Mouse (Mus musculus): Measurements from ENCODE around the gene Galnt18. TPM values are rescaled to one million over a fixed set of nuclear protein-coding genes. Genes with fewer than 3 reads are reported as not detected.

Gene Galnt18
- polyA plus RNA-seq, 1 experiment from 2014 or later: 5.2 TPM

- no peak overlapping the region for H3K4me2 ChIP-seq (replicated peaks; ENCODE audit: low read depth, low read length)
- no peak overlapping the region for H3K4me3 ChIP-seq (ENCODE audit: low read depth, low read length)
- WGBS: 85% methylated on average over 4 of the region's 4 CpGs
- no peaks in the 10 kb centered on the region for H3K27me3 ChIP-seq (ENCODE audit: control insufficient read depth, insufficient read depth, low read length)
- H3K9ac ChIP-seq (ENCODE audit: low read depth, low read length): no peak overlapping the region
- no peaks in the 10 kb centered on the region for H3K9me3 ChIP-seq (ENCODE audit: control insufficient read depth, low read length)
- no peak for DNase-seq (ENCODE audit: low spot score)
- H3K36me3 ChIP-seq (ENCODE audit: control insufficient read depth, insufficient read depth, low read length): no peaks in the 10 kb centered on the region
- no peaks in the 10 kb centered on the region; the same call in 1 of the 2 replicates for H3K4me1 ChIP-seq (replicated peaks; ENCODE audit: control insufficient read depth, insufficient read depth, low read length)
- H3K27ac ChIP-seq (ENCODE audit: low read depth, low read length): no peak overlapping the region
- no peak for ATAC-seq (ENCODE audit: low FRiP score)
Measured at GRCm38 (mm10) chr7:111455541-111455940, 324.2 kb downstream of the Galnt18 start.

DNA sequence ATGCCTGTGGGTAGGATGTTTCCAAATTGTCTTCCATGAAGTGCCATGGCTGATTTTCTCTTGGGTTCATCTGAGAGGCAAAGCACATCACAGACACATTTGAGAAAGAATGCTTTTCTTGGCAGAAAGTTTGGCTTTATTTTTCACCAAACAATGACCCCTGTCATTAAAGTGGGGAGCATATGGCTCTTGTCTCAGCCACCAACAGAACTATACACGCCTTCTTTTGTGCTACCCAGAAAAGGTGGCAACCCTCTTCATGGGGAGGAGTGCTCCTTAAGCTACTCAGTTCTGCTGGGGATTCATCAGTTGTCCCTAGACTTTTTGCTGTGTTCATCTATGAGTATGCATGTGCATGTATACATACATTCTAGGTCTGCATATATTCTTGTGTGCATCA is 327.8 kb downstream of the Galnt18 start:
- ATAC-seq (ENCODE audit: low FRiP score) (no peak), DNase-seq (ENCODE audit: low spot score) (no peak)
- no peak overlapping the region for H3K27ac ChIP-seq (ENCODE audit: low read depth, low read length)
- WGBS: 63% methylated on average over 1 of the region's 1 CpGs
- H3K9ac ChIP-seq (ENCODE audit: low read depth, low read length): no peak overlapping the region
- no peaks in the 10 kb centered on the region for H3K27me3 ChIP-seq (ENCODE audit: control insufficient read depth, insufficient read depth, low read length)
- no peak overlapping the region for H3K4me3 ChIP-seq (ENCODE audit: low read depth, low read length)
- no peaks in the 10 kb centered on the region for H3K9me3 ChIP-seq (ENCODE audit: control insufficient read depth, low read length)
- no peak overlapping the region for H3K4me2 ChIP-seq (replicated peaks; ENCODE audit: low read depth, low read length)
- no peaks in the 10 kb centered on the region; the same call in 1 of the 2 replicates for H3K4me1 ChIP-seq (replicated peaks; ENCODE audit: control insufficient read depth, insufficient read depth, low read length)
- no peaks in the 10 kb centered on the region for H3K36me3 ChIP-seq (ENCODE audit: control insufficient read depth, insufficient read depth, low read length)

DNA sequence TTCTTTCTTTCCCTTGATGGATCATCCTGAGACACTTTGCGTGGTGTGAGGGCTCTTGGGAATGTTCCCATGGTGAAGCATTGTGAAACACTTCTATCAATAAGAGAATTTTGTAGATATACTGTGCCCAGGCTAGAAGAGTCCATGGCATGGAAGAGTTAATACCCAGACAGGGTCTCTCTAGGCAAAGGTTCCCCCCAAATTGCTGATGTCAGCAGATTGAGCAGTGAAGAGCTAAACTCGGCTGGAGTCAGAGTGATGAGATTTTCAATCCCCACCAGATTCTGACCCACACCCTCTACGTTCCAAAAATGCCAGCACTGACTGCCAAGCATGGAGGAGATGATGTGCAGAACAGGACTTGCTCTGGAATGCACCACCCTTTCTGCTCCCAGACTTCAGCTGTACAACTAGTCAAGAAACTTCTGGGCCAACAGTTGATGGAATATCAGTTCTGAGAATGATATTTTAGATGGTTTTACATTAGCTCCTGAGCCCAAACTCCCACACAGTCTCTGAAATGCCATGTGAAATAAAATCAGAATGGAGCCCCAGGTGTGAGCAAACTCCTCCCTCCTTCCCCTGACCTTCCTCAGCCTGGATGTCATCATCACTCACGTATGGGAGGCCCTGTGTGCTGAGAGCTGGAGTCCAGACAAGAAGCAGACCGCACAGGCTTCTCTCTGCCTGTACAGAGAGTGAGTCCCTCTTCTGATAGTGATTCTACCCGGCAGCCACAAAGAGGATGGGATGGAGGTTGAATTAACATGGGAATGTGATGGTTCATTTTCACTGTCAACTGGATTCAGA is 329.3 kb downstream of the Galnt18 start:
- no peak for DNase-seq (ENCODE audit: low spot score)
- Histone ChIP-seq H3K27ac (ENCODE audit: low read depth, low read length) (no peak overlapping the region), H3K9me3 (ENCODE audit: control insufficient read depth, low read length) (no peaks in the 10 kb centered on the region), H3K36me3 (ENCODE audit: control insufficient read depth, insufficient read depth, low read length) (no peaks in the 10 kb centered on the region), H3K9ac (ENCODE audit: low read depth, low read length) (no peak overlapping the region), H3K4me1 (replicated peaks; ENCODE audit: control insufficient read depth, insufficient read depth, low read length) (no peaks in the 10 kb centered on the region; the same call in 1 of the 2 replicates), H3K4me3 (ENCODE audit: low read depth, low read length) (no peak overlapping the region), H3K4me2 (replicated peaks; ENCODE audit: low read depth, low read length) (no peak overlapping the region), H3K27me3 (ENCODE audit: control insufficient read depth, insufficient read depth, low read length) (no peaks in the 10 kb centered on the region)
- 68% methylated on average over 6 of the region's 6 CpGs for WGBS
- no peak for ATAC-seq (ENCODE audit: low FRiP score)

- H3K4me2 ChIP-seq (replicated peaks; ENCODE audit: low read depth, low read length): no peak overlapping the region
- H3K36me3 ChIP-seq (ENCODE audit: control insufficient read depth, insufficient read depth, low read length): no peaks in the 10 kb centered on the region
- no peak overlapping the region for H3K27ac ChIP-seq (ENCODE audit: low read depth, low read length)
- H3K4me1 ChIP-seq (replicated peaks; ENCODE audit: control insufficient read depth, insufficient read depth, low read length): no peaks in the 10 kb centered on the region
- no peak overlapping the region for H3K9ac ChIP-seq (ENCODE audit: low read depth, low read length)
- H3K4me3 ChIP-seq (ENCODE audit: low read depth, low read length): no peak overlapping the region
- DNase-seq (ENCODE audit: low spot score): no peak
- H3K27me3 ChIP-seq (ENCODE audit: control insufficient read depth, insufficient read depth, low read length): no peaks in the 10 kb centered on the region
- 45% methylated on average over 2 of the region's 2 CpGs for WGBS
- H3K9me3 ChIP-seq (ENCODE audit: control insufficient read depth, low read length): no peaks in the 10 kb centered on the region
- ATAC-seq (ENCODE audit: low FRiP score): no peak
Measured at GRCm38 (mm10) chr7:111433173-111433572, 346.6 kb downstream of the Galnt18 start.

GRCm38 (mm10) chr7:111427392-111427791 is 352.4 kb downstream of the Galnt18 start:
- Histone ChIP-seq H3K27ac (ENCODE audit: low read depth, low read length) (no peak overlapping the region), H3K9ac (ENCODE audit: low read depth, low read length) (no peak overlapping the region), H3K4me3 (ENCODE audit: low read depth, low read length) (no peak overlapping the region), H3K9me3 (ENCODE audit: control insufficient read depth, low read length) (no peaks in the 10 kb centered on the region), H3K4me1 (replicated peaks; ENCODE audit: control insufficient read depth, insufficient read depth, low read length) (no peaks in the 10 kb centered on the region), H3K27me3 (ENCODE audit: control insufficient read depth, insufficient read depth, low read length) (no peaks in the 10 kb centered on the region), H3K4me2 (replicated peaks; ENCODE audit: low read depth, low read length) (no peak overlapping the region), H3K36me3 (ENCODE audit: control insufficient read depth, insufficient read depth, low read length) (no peaks in the 10 kb centered on the region)
- ATAC-seq (ENCODE audit: low FRiP score): no peak
- 94% methylated on average over 1 of the region's 1 CpGs for WGBS
- DNase-seq (ENCODE audit: low spot score): no peak

Other genes starting within 250 kb of the Galnt18 start
- 94.4 and 108 TPM in 2 replicates for gene Usp47, start 243.5 kb upstream of the Galnt18 start, polyA plus RNA-seq (2014; fragmentation: Nextera tagmentation; extraction: Ambion mirVana)